Mouse (Mus musculus) frontal cortex, postnatal 25 days (tissue): Measurements from ENCODE around the gene Sec31b.

ENCODE experiments used
- DNase-seq, 2 experiments: peaks; one replicate each; pipeline ENCODE4 v3.0.0; 2022; ENCODE audit warnings: low spot score in 2 of 2

The Sec31b gene

GRCm38 (mm10) chr19:44475268-44475667 is 70.4 kb downstream of the Sec31b start:
- no peak for DNase-seq

- DNase-seq: peak; percentile 55
These were observed 71.5 kb downstream of the Sec31b start for GRCm38 (mm10) chr19:44474158-44474557.
